Mouse (Mus musculus): ENCODE results near the gene Izumo1r.

- TF ChIP-seq CTCF (IDR thresholded peaks at IDR 0.05; ENCODE audit: low read depth) (no peak), EP300 (IDR thresholded peaks at IDR 0.05; ENCODE audit: low read depth) (no peak)
Measured at GRCm38 (mm10) chr9:14859868-14860639, 43.7 kb downstream of the Izumo1r start, which contains the start of gene Gpr83.
